Mouse (Mus musculus): ENCODE results near the gene Neurl2. TPM values are rescaled to one million over a fixed set of nuclear protein-coding genes. Genes with fewer than 3 reads are reported as not detected.

The Neurl2 gene
- polyA plus RNA-seq, 1 experiment from 2014 or later: 1.5 TPM

- H3K9ac ChIP-seq: no peak overlapping the region
- H3K9me3 ChIP-seq (replicated peaks): no peaks in the 10 kb centered on the region
- no peak overlapping the region for H3K27ac ChIP-seq (replicated peaks)
- no peak overlapping the region for H3K4me2 ChIP-seq
- peaks cover 35% of the 10 kb centered on the region for H3K4me1 ChIP-seq (replicated peaks)
- no peaks in the 10 kb centered on the region for H3K27me3 ChIP-seq
- WGBS (ENCODE audit: insufficient replicate concordance): 78% methylated on average over 1 of the region's 1 CpGs
- H3K4me3 ChIP-seq (replicated peaks): no peak overlapping the region
- no peak for ATAC-seq (ENCODE audit: insufficient read depth)
- peaks cover 19% of the 10 kb centered on the region for H3K36me3 ChIP-seq (replicated peaks)
These were observed 4.2 kb downstream of the Neurl2 start for GRCm38 (mm10) chr2:164829090-164829489.

- H3K9ac ChIP-seq: no peak within 1 kb of the TSS
- no peaks in the 10 kb centered on the region for H3K27me3 ChIP-seq
- H3K4me1 ChIP-seq (replicated peaks): peaks cover 34% of the 10 kb centered on the region
- WGBS (ENCODE audit: insufficient replicate concordance): 72% methylated on average over 6 of the region's 6 CpGs
- no peak for ATAC-seq (ENCODE audit: insufficient read depth)
- peaks cover 19% of the 10 kb centered on the region for H3K36me3 ChIP-seq (replicated peaks)
- H3K4me2 ChIP-seq: no peak within 1 kb of the TSS; the same call in 1 of the 2 replicates
- H3K27ac ChIP-seq (replicated peaks): 0 out of 2 replicates have a peak within 1 kb of the TSS, but pooled peaks have one; percentile 9
- no peaks in the 10 kb centered on the region for H3K9me3 ChIP-seq (replicated peaks)
- H3K4me3 ChIP-seq (replicated peaks): no peak within 1 kb of the TSS
These were observed 4.8 kb downstream of the Neurl2 start, which contains the start of gene Spata25 for GRCm38 (mm10) chr2:164828437-164828836. Spata25 (minus strand) TSS chr2:164828537.

- Histone ChIP-seq H3K4me3 (replicated peaks) (no peak overlapping the region), H3K4me1 (replicated peaks) (peaks cover 30% of the 10 kb centered on the region), H3K9me3 (replicated peaks) (no peaks in the 10 kb centered on the region), H3K27me3 (no peaks in the 10 kb centered on the region), H3K4me2 (no peak overlapping the region; the same call in 1 of the 2 replicates), H3K27ac (replicated peaks) (0 out of 2 replicates have a peak overlapping the region, but pooled peaks have one; percentile 9), H3K9ac (no peak overlapping the region), H3K36me3 (replicated peaks) (peaks cover 19% of the 10 kb centered on the region)
- no peak for ATAC-seq (ENCODE audit: insufficient read depth)
- 62% methylated on average over 16 of the region's 16 CpGs for WGBS (ENCODE audit: insufficient replicate concordance)
These were observed 6.0 kb downstream of the Neurl2 start for GRCm38 (mm10) chr2:164827146-164827850.

DNA sequence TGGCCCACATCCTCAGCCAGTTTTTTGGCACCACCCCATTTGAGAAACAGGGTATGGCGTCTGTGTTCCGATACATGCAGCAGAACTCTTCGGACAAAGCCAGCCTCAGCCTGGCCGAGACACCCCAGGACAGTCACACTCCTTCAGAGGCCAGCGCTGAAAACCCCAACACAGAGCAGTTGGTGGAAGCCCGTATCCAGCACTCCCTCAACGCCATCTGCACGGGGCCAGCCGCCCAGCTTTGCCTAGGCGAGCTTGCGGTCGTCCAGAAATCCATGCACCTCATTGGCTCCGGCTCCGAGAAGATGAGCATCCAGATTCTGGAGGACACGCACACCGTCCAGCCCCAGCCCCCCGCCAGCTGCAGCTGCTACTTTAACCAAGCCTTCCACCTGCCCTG, 7.7 kb downstream of the Neurl2 start:
- no peak overlapping the region for H3K27ac ChIP-seq (replicated peaks)
- no peaks in the 10 kb centered on the region for H3K9me3 ChIP-seq (replicated peaks)
- H3K9ac ChIP-seq: no peak overlapping the region
- H3K36me3 ChIP-seq (replicated peaks): peaks cover 31% of the 10 kb centered on the region
- H3K4me2 ChIP-seq: no peak overlapping the region
- H3K27me3 ChIP-seq: no peaks in the 10 kb centered on the region
- peaks cover 33% of the 10 kb centered on the region for H3K4me1 ChIP-seq (replicated peaks)
- H3K4me3 ChIP-seq (replicated peaks): no peak overlapping the region
- no peak for ATAC-seq (ENCODE audit: insufficient read depth)
- 88% methylated on average over 17 of the region's 17 CpGs for WGBS (ENCODE audit: insufficient replicate concordance)

DNA sequence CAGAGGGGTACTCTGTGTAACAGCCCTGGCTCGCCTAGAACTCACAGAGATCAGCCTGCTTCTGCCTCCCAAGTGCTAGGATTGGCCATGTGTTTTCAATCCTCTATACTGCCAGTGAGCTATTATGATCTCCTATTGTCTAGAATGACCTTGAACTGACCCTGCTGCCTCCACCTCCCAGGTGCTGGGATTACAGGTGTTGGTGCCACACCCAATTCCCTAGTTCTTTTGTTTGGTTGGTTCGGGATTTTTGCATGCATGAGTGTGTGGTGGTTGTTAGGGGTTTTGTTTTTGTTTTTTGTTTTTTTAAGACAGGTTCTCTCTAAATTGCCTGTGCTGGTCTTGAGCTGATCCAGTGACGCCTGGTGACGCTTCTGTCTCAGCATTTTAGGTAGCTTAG, 9.3 kb downstream of the Neurl2 start:
- Histone ChIP-seq H3K36me3 (replicated peaks) (peaks cover 39% of the 10 kb centered on the region), H3K4me3 (replicated peaks) (peak overlapping the region; percentile 73; the same call in 1 of the 2 replicates)

DNA sequence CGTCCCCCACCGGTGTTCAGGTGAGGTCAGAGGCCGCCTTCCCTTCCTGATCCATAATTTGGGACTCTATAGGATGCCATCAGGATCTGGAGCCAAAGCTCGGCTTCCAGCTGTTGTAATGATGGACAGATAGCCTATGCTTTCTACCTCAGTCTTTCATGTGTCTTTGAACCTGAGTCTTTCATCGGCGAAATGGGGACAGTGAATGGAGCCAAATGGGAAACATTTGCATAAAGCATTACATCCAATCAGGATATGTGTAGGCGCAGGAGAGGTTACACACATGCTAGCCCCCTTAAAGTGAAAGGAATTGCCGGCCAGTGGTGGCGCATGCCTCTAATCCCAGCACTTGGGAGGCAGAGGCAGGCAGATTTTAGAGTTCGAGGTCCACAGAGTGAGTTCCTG, 10.1 kb downstream of the Neurl2 start:
- H3K27ac ChIP-seq (replicated peaks): peak overlapping the region; percentile 72
- peak overlapping the region; percentile 71 for H3K9ac ChIP-seq
- H3K27me3 ChIP-seq: no peaks in the 10 kb centered on the region
- H3K4me2 ChIP-seq: peak overlapping the region; percentile 83
- peak; percentile 59 for ATAC-seq (ENCODE audit: insufficient read depth)
- under 1% methylated on average over 10 of the region's 10 CpGs for WGBS (ENCODE audit: insufficient replicate concordance)
- H3K4me3 ChIP-seq (replicated peaks): peak overlapping the region; percentile 73
- H3K36me3 ChIP-seq (replicated peaks): peaks cover 39% of the 10 kb centered on the region
- no peaks in the 10 kb centered on the region for H3K9me3 ChIP-seq (replicated peaks)
- H3K4me1 ChIP-seq (replicated peaks): peaks cover 33% of the 10 kb centered on the region

More for the DNA sequence above, 9.3 kb downstream of the Neurl2 start:
- 73% methylated on average over 4 of the region's 4 CpGs for WGBS (ENCODE audit: insufficient replicate concordance)
- no peak for ATAC-seq (ENCODE audit: insufficient read depth)
- H3K4me2 ChIP-seq: peak overlapping the region; percentile 83
- H3K9ac ChIP-seq: no peak overlapping the region
- no peak overlapping the region for H3K27ac ChIP-seq (replicated peaks)
- no peaks in the 10 kb centered on the region for H3K9me3 ChIP-seq (replicated peaks)
- peaks cover 33% of the 10 kb centered on the region for H3K4me1 ChIP-seq (replicated peaks)
- no peaks in the 10 kb centered on the region for H3K27me3 ChIP-seq

GRCm38 (mm10) chr2:164822636-164823165, 10.6 kb downstream of the Neurl2 start, which contains the start of gene Zswim1:
Zswim1 (plus strand) TSS chr2:164822686.
- peaks cover 34% of the 10 kb centered on the region for H3K4me1 ChIP-seq (replicated peaks)
- WGBS (ENCODE audit: insufficient replicate concordance): 2% methylated on average over 32 of the region's 32 CpGs
- peak within 1 kb of the TSS; percentile 83 for H3K4me2 ChIP-seq
- peak within 1 kb of the TSS; percentile 72 for H3K27ac ChIP-seq (replicated peaks)
- H3K4me3 ChIP-seq (replicated peaks): peak within 1 kb of the TSS; percentile 73
- peaks cover 39% of the 10 kb centered on the region for H3K36me3 ChIP-seq (replicated peaks)
- peak; percentile 99 for ATAC-seq (ENCODE audit: insufficient read depth)
- H3K9me3 ChIP-seq (replicated peaks): no peaks in the 10 kb centered on the region
- peak within 1 kb of the TSS; percentile 71 for H3K9ac ChIP-seq
- H3K27me3 ChIP-seq: no peaks in the 10 kb centered on the region

DNA sequence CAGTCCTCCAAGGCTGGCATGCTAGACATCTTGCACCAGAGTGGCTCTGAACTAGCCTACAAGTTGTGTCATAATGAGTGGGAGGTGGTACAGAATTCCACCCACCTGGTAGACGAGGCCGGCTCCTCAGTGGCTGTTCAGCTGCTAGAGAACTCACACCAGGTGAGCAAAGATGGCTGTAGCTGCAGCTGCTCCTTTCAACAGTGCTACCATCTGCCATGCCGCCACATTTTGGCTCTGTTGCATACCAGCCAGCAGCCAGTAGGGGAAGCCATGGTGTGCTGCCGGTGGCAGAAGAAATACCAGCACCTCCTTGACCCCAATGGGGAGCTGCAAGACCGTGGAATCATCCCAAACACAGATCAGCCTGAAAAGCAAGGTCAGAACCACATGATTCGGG, 12.2 kb downstream of the Neurl2 start:
- Histone ChIP-seq H3K9ac (no peak overlapping the region), H3K4me1 (replicated peaks) (peaks cover 30% of the 10 kb centered on the region), H3K4me3 (replicated peaks) (no peak overlapping the region), H3K27ac (replicated peaks) (no peak overlapping the region), H3K4me2 (no peak overlapping the region), H3K27me3 (no peaks in the 10 kb centered on the region), H3K36me3 (replicated peaks) (peaks cover 36% of the 10 kb centered on the region), H3K9me3 (replicated peaks) (no peaks in the 10 kb centered on the region)
- 83% methylated on average over 6 of the region's 6 CpGs for WGBS (ENCODE audit: insufficient replicate concordance)
- no peak for ATAC-seq (ENCODE audit: insufficient read depth)

GRCm38 (mm10) chr2:164817703-164818102, 15.6 kb downstream of the Neurl2 start:
- Histone ChIP-seq H3K27ac (replicated peaks) (no peak overlapping the region), H3K4me3 (replicated peaks) (no peak overlapping the region), H3K36me3 (replicated peaks) (peaks cover 27% of the 10 kb centered on the region), H3K4me2 (no peak overlapping the region), H3K9ac (no peak overlapping the region), H3K4me1 (replicated peaks) (peaks cover 39% of the 10 kb centered on the region), H3K9me3 (replicated peaks) (no peaks in the 10 kb centered on the region), H3K27me3 (no peaks in the 10 kb centered on the region)
- 65% methylated on average over 5 of the region's 5 CpGs for WGBS (ENCODE audit: insufficient replicate concordance)
- ATAC-seq (ENCODE audit: insufficient read depth): no peak

GRCm38 (mm10) chr2:164817206-164817605, 16.1 kb downstream of the Neurl2 start:
- Histone ChIP-seq H3K9me3 (replicated peaks) (no peaks in the 10 kb centered on the region), H3K4me2 (no peak overlapping the region), H3K36me3 (replicated peaks) (peaks cover 30% of the 10 kb centered on the region), H3K27me3 (no peaks in the 10 kb centered on the region), H3K4me3 (replicated peaks) (no peak overlapping the region), H3K27ac (replicated peaks) (no peak overlapping the region), H3K4me1 (replicated peaks) (peaks cover 35% of the 10 kb centered on the region), H3K9ac (no peak overlapping the region)
- ATAC-seq (ENCODE audit: insufficient read depth): no peak
- WGBS (ENCODE audit: insufficient replicate concordance): 74% methylated on average over 6 of the region's 6 CpGs

- peaks cover 20% of the 10 kb centered on the region for H3K36me3 ChIP-seq (replicated peaks)
- no peaks in the 10 kb centered on the region for H3K9me3 ChIP-seq (replicated peaks)
- 55% methylated on average over 8 of the region's 8 CpGs for WGBS (ENCODE audit: insufficient replicate concordance)
- peak; percentile 80 for ATAC-seq (ENCODE audit: insufficient read depth)
- H3K4me3 ChIP-seq (replicated peaks): no peak overlapping the region
- H3K4me2 ChIP-seq: peak overlapping the region; percentile 41
- peak overlapping the region; percentile 49 for H3K27ac ChIP-seq (replicated peaks)
- H3K27me3 ChIP-seq: no peaks in the 10 kb centered on the region
- peaks cover 32% of the 10 kb centered on the region for H3K4me1 ChIP-seq (replicated peaks)
- H3K9ac ChIP-seq: no peak overlapping the region
These were observed 17.4 kb downstream of the Neurl2 start for GRCm38 (mm10) chr2:164815821-164816220.
